Mouse (Mus musculus) cerebral cortex, adult 2 months (tissue): ENCODE results near the gene Mff.

ENCODE experiments used
- WGBS: fragments of 180-500 bp; shearing (Covaris S2); methylation state at CpG from one replicate; pipeline ENCODE4 v1.1.7; 2018; 5-methylcytosine and 5-hydroxymethylcytosine counted together

The Mff gene

GRCm38 (mm10) chr1:82771022-82771586 is 46.4 kb downstream of the Mff start, which contains the start of gene Gm47791:
TSS of gene Gm47791 (minus strand) at chr1:82771243.
- WGBS: 88% methylated on average over 15 of the region's 15 CpGs

- WGBS: 81% methylated on average over 4 of the region's 4 CpGs
These were observed 47.7 kb downstream of the Mff start for GRCm38 (mm10) chr1:82772428-82772827.

- 56% methylated on average over 5 of the region's 5 CpGs for WGBS
These were observed 48.5 kb downstream of the Mff start for GRCm38 (mm10) chr1:82773208-82773607.

GRCm38 (mm10) chr1:82775293-82775692 is 50.6 kb downstream of the Mff start:
- 60% methylated on average over 4 of the region's 4 CpGs for WGBS

GRCm38 (mm10) chr1:82779388-82779966 is 54.8 kb downstream of the Mff start:
- 86% methylated on average over 6 of the region's 6 CpGs for WGBS

- 75% methylated on average over 3 of the region's 3 CpGs for WGBS
These were observed 58.9 kb downstream of the Mff start for GRCm38 (mm10) chr1:82783559-82783958.

GRCm38 (mm10) chr1:82785546-82785945 is 60.9 kb downstream of the Mff start:
- 75% methylated on average over 6 of the region's 6 CpGs for WGBS

GRCm38 (mm10) chr1:82787414-82787813 is 62.7 kb downstream of the Mff start:
- 0% methylated on average over 2 of the region's 2 CpGs for WGBS

- 37% methylated on average over 7 of the region's 7 CpGs for WGBS
These were observed 63.4 kb downstream of the Mff start for GRCm38 (mm10) chr1:82788070-82788469.

GRCm38 (mm10) chr1:82791105-82791504 is 66.4 kb downstream of the Mff start:
- 85% methylated on average over 11 of the region's 11 CpGs for WGBS

GRCm38 (mm10) chr1:82792238-82792637 is 67.5 kb downstream of the Mff start:
- WGBS: 94% methylated on average over 6 of the region's 6 CpGs

- WGBS: 86% methylated on average over 3 of the region's 3 CpGs
These were observed 68.4 kb downstream of the Mff start for GRCm38 (mm10) chr1:82793110-82793509.

- WGBS: 38% methylated on average over 4 of the region's 4 CpGs
These were observed 69.3 kb downstream of the Mff start for GRCm38 (mm10) chr1:82793986-82794385.

GRCm38 (mm10) chr1:82795211-82795610 is 70.5 kb downstream of the Mff start:
- WGBS: 83% methylated on average over 2 of the region's 2 CpGs

- 51% methylated on average over 18 of the region's 18 CpGs for WGBS
These were observed 71.2 kb downstream of the Mff start for GRCm38 (mm10) chr1:82795702-82796443.

GRCm38 (mm10) chr1:82797088-82797487 is 72.4 kb downstream of the Mff start:
- 90% methylated on average over 4 of the region's 4 CpGs for WGBS

- 65% methylated on average over 5 of the region's 5 CpGs for WGBS
These were observed 73.6 kb downstream of the Mff start for GRCm38 (mm10) chr1:82798304-82798703.

- 90% methylated on average over 4 of the region's 4 CpGs for WGBS
These were observed 74.2 kb downstream of the Mff start for GRCm38 (mm10) chr1:82798922-82799321.

- WGBS: 50% methylated on average over 12 of the region's 12 CpGs
These were observed 76.6 kb downstream of the Mff start for GRCm38 (mm10) chr1:82801105-82801783.
